Mouse (Mus musculus): ENCODE measurements at regions not wholly inside any gene's neighbourhood (a gene's known extent, or its start where the extent isn't known, plus 50 kb on each side); places are given as distances from the start of the nearest gene placed in this dataset.
"Not testable (repeated sequence)": the region's sequence is repeated elsewhere in the genome, so short reads cannot be mapped to it uniquely, and the experiment has no call there.

GRCm38 (mm10) chr14:74306717-74307307 lies 333.8 kb upstream of the Htr2a start (continued):
- peak; percentile 65 for TF ChIP-seq GATA1 (IDR thresholded peaks at IDR 0.05; ENCODE audit: low read depth, low read length)
- TF ChIP-seq JUND (IDR thresholded peaks at IDR 0.05; ENCODE audit: low read depth, low read length): no peak
- TF ChIP-seq TCF12 (IDR thresholded peaks at IDR 0.05; ENCODE audit: low read depth, low read length): no peak
- no peak for TF ChIP-seq CHD1 (IDR thresholded peaks at IDR 0.05; ENCODE audit: low read depth, low read length)
- peak; percentile 50; the same call in 1 of the 2 replicates for TF ChIP-seq USF1 (IDR thresholded peaks at IDR 0.05; ENCODE audit: low read depth, low read length)
- peak; percentile 52 for TF ChIP-seq NRF1 (IDR thresholded peaks at IDR 0.05; ENCODE audit: insufficient read depth, low read depth, low read length, poor library complexity, severe bottlenecking)
- TF ChIP-seq ZKSCAN1 (IDR thresholded peaks at IDR 0.05; ENCODE audit: low read depth, low read length): no peak
- no peak for TF ChIP-seq GABPA (IDR thresholded peaks at IDR 0.05; ENCODE audit: low read depth, low read length)
- no peak; a peak in 1 of 4 replicates for TF ChIP-seq POLR2A (IDR thresholded peaks at IDR 0.05; ENCODE audit: control insufficient read depth in 1 of 2, insufficient read depth in 1 of 2, low read depth in 1 of 2, low read length in 2 of 2, poor library complexity in 1 of 2)
- TF ChIP-seq HCFC1 (IDR thresholded peaks at IDR 0.05; ENCODE audit: low read depth, low read length): 0 out of 2 replicates have a peak, but pooled peaks have one; percentile 21
- TF ChIP-seq ZC3H11A (IDR thresholded peaks at IDR 0.05; ENCODE audit: low read depth, low read length): no peak
- peak; percentile 44; the same call in 1 of the 2 replicates for TF ChIP-seq MYC (IDR thresholded peaks at IDR 0.05; ENCODE audit: low read depth, low read length)

GRCm38 (mm10) chr14:74309451-74309850 lies 331.2 kb upstream of the Htr2a start:
- DNase-seq (ENCODE audit: low read depth, low spot score); H3K9ac ChIP-seq (ENCODE audit: control insufficient read depth, low read depth, low read length, poor library complexity, severe bottlenecking); H3K79me2 ChIP-seq (ENCODE audit: control insufficient read depth, insufficient read depth, low read length, poor library complexity); H3K9me3 ChIP-seq (replicated peaks; ENCODE audit: insufficient read depth, low read length); H3K4me3 ChIP-seq (ENCODE audit: control insufficient read depth in 1 of 2, insufficient read depth in 1 of 2, low read depth in 2 of 2, low read length in 2 of 2); H3K27me3 ChIP-seq (ENCODE audit: control insufficient read depth in 1 of 2, insufficient read depth in 2 of 2, low read length in 2 of 2); H3K27ac ChIP-seq (ENCODE audit: control insufficient read depth, low read depth, low read length); H3K36me3 ChIP-seq (ENCODE audit: control insufficient read depth in 1 of 2, insufficient read depth in 2 of 2, low read length in 2 of 2); H3K4me1 ChIP-seq (ENCODE audit: control insufficient read depth in 1 of 2, insufficient read depth in 2 of 2, low read length in 2 of 2): not testable (repeated sequence)

GRCm38 (mm10) chr14:74327291-74327690 lies 313.3 kb upstream of the Htr2a start:
- no peak for DNase-seq (ENCODE audit: low read depth, low spot score)
- no peak for TF ChIP-seq USF1 (IDR thresholded peaks at IDR 0.05; ENCODE audit: low read depth, low read length)
- TF ChIP-seq TBP (IDR thresholded peaks at IDR 0.05; ENCODE audit: low read depth, low read length): no peak
- no peak for TF ChIP-seq JUND (IDR thresholded peaks at IDR 0.05; ENCODE audit: low read depth, low read length)
- no peak for TF ChIP-seq MYB (IDR thresholded peaks at IDR 0.05; ENCODE audit: low read depth, low read length)
- TF ChIP-seq MAZ (IDR thresholded peaks at IDR 0.05; ENCODE audit: low read depth, low read length): no peak
- no peak for TF ChIP-seq ZC3H11A (IDR thresholded peaks at IDR 0.05; ENCODE audit: low read depth, low read length)
- H3K9ac ChIP-seq (ENCODE audit: control insufficient read depth, low read depth, low read length, poor library complexity, severe bottlenecking): no peak overlapping the region
- no peak overlapping the region for H3K4me3 ChIP-seq (ENCODE audit: control insufficient read depth in 1 of 2, insufficient read depth in 1 of 2, low read depth in 2 of 2, low read length in 2 of 2)
- H3K27me3 ChIP-seq (ENCODE audit: control insufficient read depth in 1 of 2, insufficient read depth in 2 of 2, low read length in 2 of 2): no peaks in the 10 kb centered on the region
- no peaks in the 10 kb centered on the region for H3K4me1 ChIP-seq (ENCODE audit: control insufficient read depth in 1 of 2, insufficient read depth in 2 of 2, low read length in 2 of 2)
- no peaks in the 10 kb centered on the region for H3K36me3 ChIP-seq (ENCODE audit: control insufficient read depth in 1 of 2, insufficient read depth in 2 of 2, low read length in 2 of 2)
- no peak overlapping the region for H3K27ac ChIP-seq (ENCODE audit: control insufficient read depth, low read depth, low read length)
- no peaks in the 10 kb centered on the region for H3K79me2 ChIP-seq (ENCODE audit: control insufficient read depth, insufficient read depth, low read length, poor library complexity)
- H3K9me3 ChIP-seq (replicated peaks; ENCODE audit: insufficient read depth, low read length): no peaks in the 10 kb centered on the region

Measured in MEL (cell line).